Mouse (Mus musculus): ENCODE results near the gene Malrd1. TPM values are rescaled to one million over a fixed set of nuclear protein-coding genes. Genes with fewer than 3 reads are reported as not detected.

Malrd1 gene
- total and polyA plus RNA-seq, 3 experiments: not detected

GRCm38 (mm10) chr2:16031559-16031958 is 505.3 kb downstream of the Malrd1 start:
- DNase-seq: no peak

- no peak for DNase-seq
These were observed 506.5 kb downstream of the Malrd1 start for GRCm38 (mm10) chr2:16032804-16033203.

- DNase-seq: no peak
These were observed 584.4 kb downstream of the Malrd1 start for GRCm38 (mm10) chr2:16110696-16111095.

- DNase-seq: no peak
These were observed 587.1 kb downstream of the Malrd1 start for GRCm38 (mm10) chr2:16113333-16113732.

GRCm38 (mm10) chr2:16147999-16148398 is 621.7 kb downstream of the Malrd1 start:
- no peak for DNase-seq

- no peak for DNase-seq
These were observed 626.3 kb downstream of the Malrd1 start for GRCm38 (mm10) chr2:16152623-16153022.

- DNase-seq: no peak
These were observed 637.1 kb downstream of the Malrd1 start for GRCm38 (mm10) chr2:16163246-16163989.

- DNase-seq: no peak
These were observed 642.3 kb downstream of the Malrd1 start for GRCm38 (mm10) chr2:16168611-16169010.

GRCm38 (mm10) chr2:16172086-16172485 is 645.8 kb downstream of the Malrd1 start:
- no peak for DNase-seq

GRCm38 (mm10) chr2:16173355-16173754 is 647.1 kb downstream of the Malrd1 start:
- no peak for DNase-seq

- no peak for DNase-seq
These were observed 655.9 kb downstream of the Malrd1 start for GRCm38 (mm10) chr2:16182140-16182539.

GRCm38 (mm10) chr2:16183158-16183557 is 656.9 kb downstream of the Malrd1 start:
- DNase-seq: no peak

GRCm38 (mm10) chr2:16210016-16210415 is 683.7 kb downstream of the Malrd1 start:
- DNase-seq: no peak

GRCm38 (mm10) chr2:16212752-16213151 is 686.5 kb downstream of the Malrd1 start:
- DNase-seq: no peak

GRCm38 (mm10) chr2:16214111-16214510 is 687.8 kb downstream of the Malrd1 start:
- DNase-seq: no peak

- no peak for DNase-seq
These were observed 702.0 kb downstream of the Malrd1 start for GRCm38 (mm10) chr2:16228187-16228832.

- no peak for DNase-seq
These were observed 714.6 kb downstream of the Malrd1 start for GRCm38 (mm10) chr2:16240861-16241260.

- DNase-seq: no peak
These were observed 716.8 kb downstream of the Malrd1 start for GRCm38 (mm10) chr2:16243097-16243496.

GRCm38 (mm10) chr2:16248861-16249260 is 722.6 kb downstream of the Malrd1 start:
- DNase-seq: no peak

- no peak for DNase-seq
These were observed 726.0 kb downstream of the Malrd1 start for GRCm38 (mm10) chr2:16252274-16252673.
